Mouse (Mus musculus) CH12.LX (cell line): ENCODE data around the gene Pld5. TPM values are rescaled to one million over a fixed set of nuclear protein-coding genes. Genes with fewer than 3 reads are reported as not detected.

ENCODE experiments used
- DNase-seq: peaks from one replicate; pipeline ENCODE4 v3.0.0-alpha.2; 2013; ENCODE audit errors: extremely low read depth
- H3K27ac ChIP-seq: 2 replicates; pipeline ENCODE4 v1.5.1; 2012; ENCODE audit warnings: low read depth, mild to moderate bottlenecking, control low read depth, moderate library complexity; ENCODE audit not compliant: insufficient read depth
- H3K27me3 ChIP-seq: replicated peaks from 2 replicates; pipeline ENCODE3; 2012; ENCODE audit warnings: inconsistent platforms
- H3K36me3 ChIP-seq, 2 experiments: replicated peaks in 1 of 2; 2 replicates each; pipeline versions ENCODE3 to v1.6.1; 2012; ENCODE audit warnings: inconsistent platforms in 1 of 2, low read length in 1 of 2, mild to moderate bottlenecking in 1 of 2, mixed read lengths in 1 of 2, moderate library complexity in 1 of 2; ENCODE audit not compliant: control insufficient read depth in 1 of 2, insufficient read depth in 1 of 2
- H3K4me1 ChIP-seq, 2 experiments: 2 replicates each; pipeline ENCODE4 v1.6.1; 2012; ENCODE audit warnings: inconsistent platforms in 1 of 2, moderate library complexity in 1 of 2; ENCODE audit not compliant: insufficient read depth in 2 of 2, control insufficient read depth in 1 of 2
- H3K4me2 ChIP-seq: 2 replicates; pipeline ENCODE4 v1.6.1; 2012; ENCODE audit warnings: low read depth, mild to moderate bottlenecking, control low read depth; ENCODE audit not compliant: poor library complexity, insufficient read depth, severe bottlenecking
- H3K4me3 ChIP-seq, 3 experiments: fragments of 150-350 bp in 1 of 3; sonication (generic) in 1 of 3; replicated peaks in 1 of 3; 2 replicates each; pipeline versions ENCODE3 to v1.5.1; 2011 to 2012; ENCODE audit warnings: low read depth in 2 of 3, low read length in 2 of 3, mild to moderate bottlenecking in 2 of 3, moderate library complexity in 2 of 3, control low read depth in 1 of 3, improper control_type of control experiment in 1 of 3, inconsistent platforms in 1 of 3, mixed read lengths in 1 of 3; ENCODE audit not compliant: poor library complexity in 1 of 3
- H3K79me2 ChIP-seq: replicated peaks from 2 replicates; pipeline ENCODE4 v1.6.1; 2012; ENCODE audit warnings: mild to moderate bottlenecking, moderate library complexity; ENCODE audit not compliant: control insufficient read depth, poor library complexity, insufficient read depth, severe bottlenecking; ENCODE audit errors: extremely low read depth
- H3K9ac ChIP-seq: 2 replicates; pipeline ENCODE4 v1.6.1; 2012; ENCODE audit warnings: low read depth, mild to moderate bottlenecking, control low read depth, moderate library complexity; ENCODE audit not compliant: insufficient read depth
- H3K9me3 ChIP-seq: replicated peaks from 2 replicates; pipeline ENCODE3; 2012; ENCODE audit warnings: low read length, inconsistent platforms, mixed read lengths
- CHD1 ChIP-seq: IDR thresholded peaks from 2 replicates; pipeline ENCODE4 v1.6.1; 2012; ENCODE audit warnings: low read depth, low read length, improper control_type of control experiment, inconsistent platforms
- CHD2 ChIP-seq: IDR thresholded peaks from 2 replicates; pipeline ENCODE4 v1.6.1; 2011; ENCODE audit warnings: low read length, improper control_type of control experiment
- CTCF ChIP-seq, 2 experiments: IDR thresholded peaks in 1 of 2; conservative IDR thresholded peaks in 1 of 2; 2 replicates each; pipeline ENCODE4 v1.5.1; 2011 to 2012; ENCODE audit warnings: low read depth in 2 of 2, low read length in 2 of 2, improper control_type of control experiment in 1 of 2, inconsistent platforms in 1 of 2, mild to moderate bottlenecking in 1 of 2, moderate library complexity in 1 of 2
- HCFC1 ChIP-seq: IDR thresholded peaks from 2 replicates; pipeline ENCODE4 v1.6.1; 2012; ENCODE audit warnings: low read depth, mild to moderate bottlenecking, inconsistent platforms, low read length, improper control_type of control experiment
- IRF4 ChIP-seq: IDR thresholded peaks from 2 replicates; pipeline ENCODE4 v1.6.1; 2014; ENCODE audit warnings: low read depth, mild to moderate bottlenecking, inconsistent platforms, low read length, improper control_type of control experiment
- JUND ChIP-seq: conservative IDR thresholded peaks from 2 replicates; pipeline ENCODE4 v1.6.1; 2011; ENCODE audit warnings: low read depth, low read length, improper control_type of control experiment
- MAFK ChIP-seq: IDR thresholded peaks from 2 replicates; pipeline ENCODE4 v1.6.1; 2011; ENCODE audit warnings: low read length, improper control_type of control experiment; ENCODE audit not compliant: insufficient replicate concordance
- MAX ChIP-seq: IDR thresholded peaks from 2 replicates; pipeline ENCODE4 v1.6.1; 2011; ENCODE audit warnings: low read length, improper control_type of control experiment
- MAZ ChIP-seq: IDR thresholded peaks from 2 replicates; pipeline ENCODE4 v1.6.1; 2012; ENCODE audit warnings: low read depth, mild to moderate bottlenecking, inconsistent platforms, low read length, improper control_type of control experiment, moderate library complexity
- MEF2A ChIP-seq: IDR thresholded peaks from 2 replicates; pipeline ENCODE4 v1.6.1; 2014; ENCODE audit warnings: low read depth, mild to moderate bottlenecking, inconsistent platforms, low read length, improper control_type of control experiment, borderline replicate concordance
- MYC ChIP-seq: IDR thresholded peaks from 2 replicates; pipeline ENCODE4 v1.6.1; 2011; ENCODE audit warnings: low read depth, mild to moderate bottlenecking, improper control_type of control experiment, low read length
- NELFE ChIP-seq: IDR thresholded peaks from 2 replicates; pipeline ENCODE4 v1.6.1; 2011; ENCODE audit warnings: low read depth, low read length, improper control_type of control experiment
- PAX5 ChIP-seq: IDR thresholded peaks from 2 replicates; pipeline ENCODE4 v1.6.1; 2012; ENCODE audit warnings: low read length, inconsistent platforms, mixed read lengths
- POLR2A ChIP-seq: IDR thresholded peaks from 2 replicates; pipeline ENCODE4 v1.6.1; 2011; ENCODE audit warnings: low read depth, mild to moderate bottlenecking, improper control_type of control experiment, low read length
- RCOR1 ChIP-seq: conservative IDR thresholded peaks from 2 replicates; pipeline ENCODE4 v1.6.1; 2012; ENCODE audit warnings: low read depth, mild to moderate bottlenecking, inconsistent platforms, low read length, improper control_type of control experiment
- SIN3A ChIP-seq: IDR thresholded peaks from 2 replicates; pipeline ENCODE4 v1.6.1; 2012; ENCODE audit warnings: low read length, improper control_type of control experiment, inconsistent platforms
- SMC3 ChIP-seq: IDR thresholded peaks from 2 replicates; pipeline ENCODE4 v1.6.1; 2011; ENCODE audit warnings: low read depth, low read length, improper control_type of control experiment
- USF1 ChIP-seq: IDR thresholded peaks from 2 replicates; pipeline ENCODE4 v1.6.1; 2014; ENCODE audit warnings: low read depth, mild to moderate bottlenecking, inconsistent platforms, low read length, improper control_type of control experiment
- USF2 ChIP-seq: conservative IDR thresholded peaks from 2 replicates; pipeline ENCODE4 v1.6.1; 2011; ENCODE audit warnings: low read depth, low read length, improper control_type of control experiment
- ZC3H11A ChIP-seq: IDR thresholded peaks from 2 replicates; pipeline ENCODE4 v1.6.1; 2012; ENCODE audit warnings: low read depth, mild to moderate bottlenecking, inconsistent platforms, low read length, improper control_type of control experiment
- ZKSCAN1 ChIP-seq: IDR thresholded peaks from 2 replicates; pipeline ENCODE4 v1.6.1; 2012; ENCODE audit warnings: low read depth, inconsistent platforms, low read length, improper control_type of control experiment, borderline replicate concordance
- ZMIZ1 ChIP-seq: IDR thresholded peaks from 2 replicates; pipeline ENCODE4 v1.6.1; 2012; ENCODE audit warnings: low read depth, mild to moderate bottlenecking, inconsistent platforms, low read length, improper control_type of control experiment
- dilution Hi-C: fragments of 300-500 bp; cut with MboI; formaldehyde crosslinking; loops from 2 replicates; pipeline ENCODE4 v1.14.3; 2020; ENCODE audit warnings: low sequenced_read_pairs; ENCODE audit not compliant: extremely low pct_unique_long_range_greater_than_20kb, extremely low pct_ligation_motif_present
- in situ Hi-C: fragments of 300-500 bp; cut with MboI; formaldehyde crosslinking; loops from 3 replicates; pipeline ENCODE4 v1.14.3; 2019; ENCODE audit warnings: low sequenced_read_pairs, low pct_ligation_motif_present, low pct_unique_long_range_greater_than_20kb, mixed read lengths
- polyA plus RNA-seq: library from polyadenylated mRNA; unstranded; fragments of >175 nt; gene quantifications from 2 replicates; pipeline ENCODE4 v1.2.1, GENCODE M21; 2012; ENCODE audit warnings: low read depth; ENCODE audit not compliant: insufficient read length
- total RNA-seq, 2 experiments: library from RNA; depleted of rRNA; stranded (reverse); fragments of 300-350 nt in 1 of 2; fragments of >200 nt in 1 of 2; gene quantifications; 2 replicates each; pipeline ENCODE4 v1.2.3; 2012 to 2014

Gene Pld5
- total and polyA plus RNA-seq, 3 experiments: not detected

GRCm38 (mm10) chr1:175970710-175971109 is 304.4 kb downstream of the Pld5 start:
- Histone ChIP-seq H3K36me3 (no peaks in the 10 kb centered on the region), H3K9me3 (no peaks in the 10 kb centered on the region), H3K79me2 (no peaks in the 10 kb centered on the region), H3K27me3 (no peaks in the 10 kb centered on the region), H3K4me1 (no peaks in the 10 kb centered on the region), H3K27ac (no peak overlapping the region), H3K4me3 (no peak overlapping the region), H3K4me2 (no peak overlapping the region), H3K9ac (no peak overlapping the region)
- DNase-seq: no peak
- in situ Hi-C loops: no loop called here
- TF ChIP-seq ZMIZ1 (no peak), RCOR1 (no peak), USF2 (no peak), MEF2A (no peak), SMC3 (no peak), POLR2A (no peak), MYC (no peak)
- dilution Hi-C loops: no loop called here

GRCm38 (mm10) chr1:175967004-175967745 is 307.9 kb downstream of the Pld5 start:
- no peak for DNase-seq
- dilution Hi-C loops: no loop called here
- no peaks in the 10 kb centered on the region for H3K9me3 ChIP-seq
- no peaks in the 10 kb centered on the region for H3K36me3 ChIP-seq
- H3K9ac ChIP-seq: no peak overlapping the region
- in situ Hi-C loops: no loop called here
- H3K27me3 ChIP-seq: no peaks in the 10 kb centered on the region
- H3K27ac ChIP-seq: no peak overlapping the region
- no peaks in the 10 kb centered on the region for H3K4me1 ChIP-seq
- no peaks in the 10 kb centered on the region for H3K79me2 ChIP-seq
- H3K4me2 ChIP-seq: no peak overlapping the region
- H3K4me3 ChIP-seq: no peak overlapping the region
- TF ChIP-seq MEF2A: no peak
- TF ChIP-seq MAX: no peak
- no peak for TF ChIP-seq IRF4
- TF ChIP-seq, all 38 proteins: peak for 0

GRCm38 (mm10) chr1:175961786-175962185 is 313.3 kb downstream of the Pld5 start:
- no peak for DNase-seq
- H3K36me3 ChIP-seq: no peaks in the 10 kb centered on the region
- no peak overlapping the region for H3K27ac ChIP-seq
- no peaks in the 10 kb centered on the region for H3K9me3 ChIP-seq
- in situ Hi-C loops: no loop called here
- no peak overlapping the region for H3K4me3 ChIP-seq
- no peaks in the 10 kb centered on the region for H3K4me1 ChIP-seq
- no peaks in the 10 kb centered on the region for H3K79me2 ChIP-seq
- no peak overlapping the region for H3K9ac ChIP-seq
- no peak overlapping the region for H3K4me2 ChIP-seq
- dilution Hi-C loops: no loop called here
- no peaks in the 10 kb centered on the region for H3K27me3 ChIP-seq
- TF ChIP-seq HCFC1 (no peak), MAZ (no peak), MYC (no peak), PAX5 (no peak), NELFE (no peak), JUND (no peak), CHD1 (no peak), IRF4 (no peak), MEF2A (no peak), ZMIZ1 (no peak), ZC3H11A (no peak), USF1 (no peak), CHD2 (no peak), MAFK (no peak), ZKSCAN1 (no peak), MAX (no peak), SIN3A (no peak), CTCF (conservative IDR thresholded peaks at IDR 0.05 in 1 of 2, IDR thresholded peaks at IDR 0.05 in 1 of 2; ENCODE audit: low read depth in 2 of 2, low read length in 2 of 2) (no peak)
